Mouse (Mus musculus): ENCODE data around the gene Mcu.

The Mcu gene

DNA sequence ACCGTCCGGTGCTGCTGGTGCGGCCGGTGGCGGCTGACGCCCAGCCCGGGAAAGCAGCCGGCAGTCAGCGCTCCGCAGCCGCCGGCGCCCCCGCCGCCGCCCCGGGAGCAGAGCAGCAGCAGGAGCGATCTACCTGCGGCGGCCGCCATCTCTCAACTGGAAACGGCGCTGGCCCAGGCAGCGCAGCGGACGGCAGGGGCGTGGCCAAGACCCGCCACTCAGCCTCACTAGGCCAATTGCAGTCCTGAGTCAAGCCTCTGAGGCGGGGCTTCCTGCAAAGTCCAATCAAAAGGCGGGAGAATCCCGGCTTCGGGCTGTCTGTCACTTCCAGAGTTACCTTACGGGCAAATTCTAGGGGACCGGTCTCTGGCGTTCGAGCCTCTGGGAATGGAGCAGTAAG lies at the start of gene Mcu:
Gene Mcu, minus strand, starts transcription at position 171 of the 400 bp plus-strand sequence.
- CTCF ChIA-PET = interaction anchor here in 1 of 4 experiments (0.6 kb wide), 1 partner anchor 115 kb away, joined by 3 read pairs; no protein-coding TSS in a partner anchor
- POLR2A ChIA-PET = interaction anchor here in 2 of 4 experiments (0.6 to 2.0 kb wide), 12 partner anchors 9 to 198 kb away, joined by 3 to 5 read pairs (median 3); no protein-coding TSS in a partner anchor

DNA sequence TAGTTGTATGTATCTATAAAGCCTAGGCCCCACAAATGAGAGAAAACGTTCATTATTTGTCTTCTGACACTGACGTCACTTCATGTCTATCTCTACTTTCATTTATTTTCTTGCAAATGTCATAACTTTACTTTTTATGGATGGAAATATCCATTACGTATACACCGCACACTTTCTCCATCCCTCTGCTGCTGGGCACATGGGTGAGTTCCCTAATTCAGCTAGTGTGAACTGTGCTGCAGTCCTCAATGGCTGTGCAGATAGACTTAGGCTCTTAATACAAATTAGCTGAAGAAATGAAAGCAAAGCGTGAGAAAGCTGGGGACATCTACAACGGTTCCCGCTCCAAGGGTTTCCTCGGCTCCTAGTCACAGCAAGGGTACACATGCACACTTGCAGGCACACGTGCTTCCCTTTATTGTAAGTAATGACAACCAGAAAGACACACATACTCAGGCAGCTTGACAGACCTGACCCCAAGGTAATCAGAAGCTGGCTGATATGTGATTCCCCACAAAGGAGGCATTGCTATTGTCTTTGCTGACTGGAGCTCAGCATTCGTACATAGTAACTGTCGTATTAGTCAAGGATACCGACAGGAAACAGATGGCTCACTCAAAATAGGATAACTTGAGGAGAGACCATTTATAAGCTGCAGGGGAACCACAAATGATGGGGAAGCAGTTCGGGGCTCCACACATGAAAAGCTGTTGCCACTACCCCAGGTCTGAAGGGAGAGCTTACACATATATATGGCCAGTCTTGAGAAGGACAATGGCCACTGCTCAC lies 49.2 kb upstream of the Mcu start:
- CTCF ChIA-PET = interaction anchor here in 1 of 4 experiments (1.1 kb wide), 1 partner anchor 199 kb away, joined by 3 read pairs; no protein-coding TSS in a partner anchor
- POLR2A ChIA-PET = no interaction called here

DNA sequence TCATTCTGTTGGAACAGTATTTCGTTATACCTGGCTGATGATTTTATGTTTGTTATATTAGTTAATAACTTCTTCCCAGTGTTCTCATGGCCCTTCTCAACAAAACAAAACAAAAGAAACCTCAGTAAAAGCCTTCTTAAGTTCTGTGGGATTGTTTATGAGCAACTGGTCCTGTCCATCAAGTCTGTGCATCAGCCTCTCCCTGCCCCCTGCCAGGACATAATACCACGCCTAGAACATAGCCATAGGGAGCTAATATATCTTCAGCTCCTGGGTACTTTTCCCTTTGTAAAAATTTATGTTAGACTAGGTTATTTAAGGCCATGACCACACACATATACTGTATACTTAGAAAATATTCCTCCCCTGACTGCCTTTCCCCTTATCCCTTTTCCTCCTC lies 48.3 kb upstream of the Mcu start:
- POLR2A ChIA-PET = no interaction called here
- CTCF ChIA-PET = no interaction called here

DNA sequence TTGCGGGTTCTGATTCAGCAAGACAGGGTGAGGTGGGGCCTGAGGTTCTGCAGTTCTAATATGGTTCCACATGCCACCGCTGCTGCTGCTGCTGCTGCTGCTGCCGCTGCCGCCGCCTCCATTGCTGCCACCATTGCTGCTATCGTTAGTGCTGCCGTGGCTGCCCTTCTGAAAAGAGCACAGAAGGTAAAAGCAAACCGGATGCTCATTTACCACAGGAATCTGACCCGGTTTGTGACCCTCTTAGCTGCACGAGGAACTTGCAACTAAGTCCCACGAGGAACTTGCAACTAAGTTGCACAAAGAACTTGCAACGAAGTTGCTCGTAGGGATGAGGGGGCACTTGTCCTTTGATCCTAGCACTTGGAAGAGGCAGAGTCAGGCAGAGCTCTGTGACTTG lies 40.3 kb upstream of the Mcu start:
- ChIA-PET POLR2A (interaction anchor here in 1 of 4 experiments (0.7 to 0.9 kb wide), 2 partner anchors 15 to 246 kb away, joined by 3 to 9 read pairs; no protein-coding TSS in a partner anchor), CTCF (no interaction called here)

DNA sequence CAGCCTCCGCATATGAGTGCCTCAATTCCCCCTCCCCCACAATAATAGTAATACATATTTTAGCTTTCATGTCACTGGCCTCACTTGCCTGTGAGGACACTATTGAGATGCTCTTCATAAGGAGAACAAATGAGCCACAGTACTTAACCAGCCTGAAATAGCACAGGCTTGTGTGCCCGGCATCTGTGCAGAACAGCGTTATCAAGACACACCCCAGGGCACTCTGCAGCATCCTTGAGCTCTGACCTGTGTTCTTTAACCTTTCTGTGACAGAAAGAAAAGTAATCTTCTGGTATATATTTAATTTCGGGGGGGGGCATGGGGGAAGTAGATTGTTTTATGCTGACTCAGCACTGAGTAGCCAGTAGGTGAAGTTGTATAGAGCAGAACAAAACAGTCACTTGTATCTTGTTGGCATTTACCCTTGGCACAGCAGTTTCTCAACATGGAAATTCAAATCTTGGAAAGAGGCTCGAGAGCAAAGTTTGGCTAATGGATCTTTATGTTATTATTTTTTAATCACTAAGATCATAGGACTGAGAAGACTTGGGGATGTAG lies 30.4 kb upstream of the Mcu start:
- ChIA-PET POLR2A (interaction anchor here in 1 of 4 experiments (0.6 to 1.2 kb wide), 2 partner anchors 18 to 172 kb away, joined by 3 to 6 read pairs; no protein-coding TSS in a partner anchor), CTCF (interaction anchor here in 2 of 4 experiments (0.6 to 0.9 kb wide), 2 partner anchors 14 to 882 kb away, joined by 6 to 7 read pairs; no protein-coding TSS in a partner anchor)

DNA sequence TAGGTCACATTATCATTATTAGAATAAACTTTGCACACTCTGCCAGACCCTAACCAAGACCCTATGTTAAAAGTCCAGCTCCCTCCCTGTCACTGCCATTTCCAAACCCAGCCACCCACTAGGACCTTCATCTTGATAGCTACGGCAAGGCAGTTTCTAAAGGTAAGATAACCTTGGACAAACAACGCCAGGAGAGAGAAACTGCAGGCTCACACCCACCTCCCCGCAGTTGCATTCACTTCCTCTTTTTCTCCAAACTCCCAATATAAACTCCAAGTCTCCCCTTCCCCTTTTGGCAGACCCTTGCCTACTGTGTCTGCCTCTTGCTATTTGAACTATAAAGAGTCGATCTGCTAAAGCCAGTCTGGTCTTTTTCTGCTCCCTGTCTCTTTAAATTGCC lies 28.7 kb upstream of the Mcu start:
- ChIA-PET POLR2A (interaction anchor here in 1 of 4 experiments (0.7 kb wide), 1 partner anchor 37 kb away, joined by 5 read pairs; no protein-coding TSS in a partner anchor), CTCF (no interaction called here)

DNA sequence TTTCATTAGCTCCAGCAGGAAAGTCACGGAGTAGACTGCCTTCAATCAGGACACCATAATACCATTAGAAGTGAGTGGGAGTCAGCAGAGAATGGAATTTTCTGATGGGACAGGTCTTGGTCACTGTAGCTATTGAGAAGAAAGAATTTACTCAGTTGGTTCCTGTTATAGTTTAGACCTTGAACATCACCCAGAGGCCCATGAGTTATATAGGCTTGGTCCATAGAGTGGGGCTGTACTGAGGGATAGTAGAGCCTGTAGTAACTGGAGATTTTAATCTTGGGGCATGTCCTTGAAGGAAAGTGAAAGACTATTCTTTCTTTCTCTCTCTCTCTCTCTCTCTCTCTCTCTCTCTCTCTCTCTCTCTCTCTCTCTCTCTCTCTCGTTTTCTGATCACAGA lies 28.2 kb upstream of the Mcu start:
- ChIA-PET POLR2A (interaction anchor here in 1 of 4 experiments (0.7 kb wide), 1 partner anchor 37 kb away, joined by 5 read pairs; no protein-coding TSS in a partner anchor), CTCF (no interaction called here)

DNA sequence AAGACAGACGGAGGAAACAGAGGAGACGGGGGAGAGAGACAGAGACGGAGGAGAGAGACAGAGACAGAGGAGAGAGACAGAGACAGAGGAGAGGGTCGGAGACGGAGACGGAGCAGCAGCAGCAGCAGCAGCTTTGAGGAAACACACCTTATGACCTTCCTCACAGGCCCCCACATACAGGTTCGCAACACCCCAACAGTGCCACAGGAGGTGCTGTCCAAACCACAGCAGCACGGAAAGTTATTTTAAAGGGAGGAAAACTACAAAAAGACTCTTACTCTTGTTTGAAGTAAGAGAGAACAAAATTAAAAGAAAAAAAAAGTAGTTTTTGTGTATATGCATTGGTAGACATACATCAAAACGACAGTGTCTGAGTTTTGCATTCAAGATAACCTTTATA lies 27.2 kb upstream of the Mcu start:
- ChIA-PET CTCF (no interaction called here), POLR2A (no interaction called here)

DNA sequence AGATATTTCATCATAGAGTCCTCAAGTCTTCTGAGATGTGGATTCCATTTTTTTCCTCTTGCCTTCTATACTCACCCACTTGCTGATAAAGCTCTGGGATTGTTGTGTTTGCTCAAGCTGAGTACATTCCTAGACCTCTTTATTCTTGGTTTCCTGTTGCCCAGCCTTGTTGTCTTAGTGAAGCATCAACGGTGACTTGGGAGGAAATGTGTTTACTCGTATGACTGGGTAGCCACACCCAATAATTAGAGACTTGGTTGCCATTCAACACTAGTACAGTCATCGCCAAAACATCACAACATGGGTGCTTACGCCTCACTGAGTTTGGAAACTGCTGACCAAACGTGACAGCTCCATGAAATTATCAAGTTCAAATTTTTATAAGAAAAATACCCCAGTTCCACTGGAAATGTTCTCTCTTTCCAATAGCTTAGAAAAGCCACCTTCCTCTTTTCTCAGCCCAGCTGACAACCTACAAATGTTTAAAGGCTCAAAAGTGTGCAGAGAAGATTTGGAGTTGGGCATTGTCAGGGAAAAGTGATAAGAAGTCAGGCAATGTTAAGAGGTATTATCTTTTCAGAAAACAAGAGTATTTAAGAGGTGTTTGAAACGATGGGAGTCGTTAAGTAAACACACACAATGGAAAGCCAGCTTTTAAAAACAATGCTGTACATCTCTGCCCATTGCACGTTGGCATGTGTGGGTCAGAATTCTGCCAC lies 26.3 kb upstream of the Mcu start:
- POLR2A ChIA-PET = interaction anchor here in 1 of 4 experiments (0.7 kb wide), 1 partner anchor 13 kb away, joined by 3 read pairs; no protein-coding TSS in a partner anchor

DNA sequence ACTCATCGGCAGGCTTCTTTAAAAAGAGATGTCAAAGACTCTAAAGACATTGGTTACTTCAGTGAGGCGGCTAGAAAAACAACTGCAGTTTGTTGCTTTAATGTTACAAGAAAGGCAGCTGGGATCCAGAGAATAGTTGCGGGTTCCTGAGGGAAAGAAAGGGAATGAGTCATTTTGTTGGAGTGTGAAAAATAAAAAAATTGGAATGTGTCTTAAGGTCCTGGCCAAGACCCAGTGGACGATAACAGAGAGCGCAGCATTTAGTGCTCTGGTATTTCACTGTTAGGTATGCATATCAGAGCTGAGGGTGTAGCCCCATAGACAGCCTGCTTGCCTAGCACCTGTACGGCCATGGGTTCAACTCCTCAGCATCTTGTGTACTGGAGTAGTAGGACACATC lies 22.1 kb upstream of the Mcu start:
- POLR2A ChIA-PET = interaction anchor here in 1 of 4 experiments (0.6 to 1.9 kb wide), 2 partner anchors 10 to 305 kb away, joined by 3 to 6 read pairs; no protein-coding TSS in a partner anchor
- CTCF ChIA-PET = interaction anchor here in 1 of 4 experiments (0.7 kb wide), 1 partner anchor 23 kb away, joined by 21 read pairs; no protein-coding TSS in a partner anchor

More for the DNA sequence above, 26.3 kb upstream of the Mcu start:
- CTCF ChIA-PET = interaction anchor here in 1 of 4 experiments (0.6 kb wide), 1 partner anchor 94 kb away, joined by 4 read pairs; no protein-coding TSS in a partner anchor

DNA sequence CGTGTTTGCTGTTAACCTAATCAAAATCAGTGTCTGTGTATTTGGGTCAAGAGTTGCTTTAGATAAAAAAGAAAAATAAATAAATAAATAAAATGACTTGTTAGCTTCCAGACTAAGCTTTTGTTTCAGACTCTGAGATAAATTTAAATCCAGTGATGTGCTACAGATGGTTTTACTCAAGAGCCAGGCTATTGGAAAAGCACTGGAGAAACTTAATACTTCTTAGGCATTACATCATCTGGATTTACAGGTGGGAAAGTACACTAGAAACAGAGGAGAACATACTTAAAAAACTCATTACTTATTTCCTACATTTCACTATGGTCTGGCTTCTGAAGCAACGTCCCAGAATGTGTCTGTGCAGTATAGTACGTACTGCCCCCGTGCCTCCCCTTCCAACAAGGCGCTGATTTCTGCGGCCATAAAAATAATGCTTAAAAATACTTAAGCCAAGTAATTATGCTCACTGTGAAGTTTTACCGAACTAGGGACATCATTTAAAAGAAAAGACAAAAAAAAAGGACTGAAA lies 21.2 kb upstream of the Mcu start:
- POLR2A ChIA-PET = interaction anchor here in 2 of 4 experiments (0.7 to 1.9 kb wide), 2 partner anchors 9 to 21 kb away, joined by 3 to 6 read pairs; no protein-coding TSS in a partner anchor
- CTCF ChIA-PET = no interaction called here

DNA sequence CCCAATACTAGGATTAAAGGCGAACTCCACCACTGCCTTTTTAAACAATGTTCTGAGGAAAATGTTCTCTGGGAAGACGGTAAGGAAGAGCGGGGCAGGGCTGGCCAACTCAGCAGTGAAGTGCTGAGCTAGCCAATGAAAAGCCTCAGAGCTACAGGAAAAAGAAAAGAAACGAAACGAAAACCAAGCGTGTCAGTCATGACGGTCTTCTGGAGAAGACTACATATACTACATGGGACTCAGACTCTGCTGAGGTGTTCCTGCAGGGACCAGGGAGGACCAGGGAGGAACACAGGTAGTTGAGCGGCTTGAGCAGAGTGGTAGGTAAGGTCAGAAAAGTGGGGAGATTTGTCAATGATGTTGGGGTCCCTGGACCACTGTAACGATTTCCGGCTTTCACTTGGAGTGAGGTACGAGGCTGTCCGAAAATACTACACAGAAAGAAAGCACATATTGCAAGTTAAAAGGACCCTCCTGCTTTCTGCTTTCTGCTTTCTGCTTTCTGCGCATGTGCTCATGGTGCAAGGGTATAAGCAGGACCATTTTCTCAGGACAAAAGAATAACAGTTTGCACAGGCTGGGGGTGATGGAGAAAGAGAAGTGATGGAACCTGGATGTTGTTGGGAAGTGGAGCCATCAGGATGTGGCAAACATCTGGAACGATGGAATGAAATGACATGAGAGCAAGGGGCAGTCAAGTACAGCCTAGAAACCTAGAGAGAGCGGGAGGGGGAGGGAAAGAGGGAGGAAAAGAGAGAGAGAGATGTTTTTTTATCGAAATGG lies 20.4 kb upstream of the Mcu start:
- POLR2A ChIA-PET = interaction anchor here in 1 of 4 experiments (1.9 kb wide), 1 partner anchor 9 kb away, joined by 6 read pairs; no protein-coding TSS in a partner anchor
- CTCF ChIA-PET = no interaction called here

DNA sequence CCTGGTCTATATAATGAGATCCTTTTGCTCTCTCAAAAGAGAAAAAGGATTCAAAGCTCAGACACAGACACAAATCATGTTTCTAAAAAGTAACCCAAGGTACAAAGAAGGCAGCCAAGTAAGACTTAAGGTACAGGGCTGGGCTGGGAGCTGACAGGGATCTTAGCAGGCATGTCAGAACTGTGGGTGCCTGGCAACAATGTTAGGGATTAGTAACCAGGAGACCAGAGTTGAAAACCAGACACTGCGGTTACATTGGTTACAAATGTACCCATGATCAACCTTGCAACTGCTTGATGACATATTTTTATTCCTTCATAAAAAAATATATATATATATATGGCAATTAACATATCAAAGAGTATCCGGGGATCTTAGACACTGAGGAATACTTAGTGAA lies 19.6 kb upstream of the Mcu start:
- ChIA-PET CTCF (no interaction called here), POLR2A (no interaction called here)

DNA sequence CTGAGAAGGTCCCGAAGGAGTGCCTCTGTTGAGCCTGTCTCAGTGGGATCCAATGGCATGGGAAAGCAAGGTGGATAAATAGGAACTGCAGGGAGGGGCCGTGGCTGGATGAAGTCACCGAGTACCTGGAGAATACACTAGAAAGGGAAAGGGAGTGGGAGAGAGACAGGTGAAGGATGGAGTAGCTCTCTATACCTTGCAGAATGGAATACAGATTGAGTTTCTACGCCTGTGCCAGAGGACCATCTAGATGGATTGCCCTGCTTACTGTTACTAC lies 13.0 kb upstream of the Mcu start:
- ChIA-PET CTCF (interaction anchor here in 1 of 4 experiments (0.9 to 1.1 kb wide), 2 partner anchors 11 to 314 kb away, joined by 3 read pairs; no protein-coding TSS in a partner anchor), POLR2A (interaction anchor here in 3 of 4 experiments (0.5 to 1.8 kb wide), 6 partner anchors 11 to 278 kb away, joined by 3 to 5 read pairs (median 3); partner anchors contain the start of gene Mcu (in 1 of the 3))

DNA sequence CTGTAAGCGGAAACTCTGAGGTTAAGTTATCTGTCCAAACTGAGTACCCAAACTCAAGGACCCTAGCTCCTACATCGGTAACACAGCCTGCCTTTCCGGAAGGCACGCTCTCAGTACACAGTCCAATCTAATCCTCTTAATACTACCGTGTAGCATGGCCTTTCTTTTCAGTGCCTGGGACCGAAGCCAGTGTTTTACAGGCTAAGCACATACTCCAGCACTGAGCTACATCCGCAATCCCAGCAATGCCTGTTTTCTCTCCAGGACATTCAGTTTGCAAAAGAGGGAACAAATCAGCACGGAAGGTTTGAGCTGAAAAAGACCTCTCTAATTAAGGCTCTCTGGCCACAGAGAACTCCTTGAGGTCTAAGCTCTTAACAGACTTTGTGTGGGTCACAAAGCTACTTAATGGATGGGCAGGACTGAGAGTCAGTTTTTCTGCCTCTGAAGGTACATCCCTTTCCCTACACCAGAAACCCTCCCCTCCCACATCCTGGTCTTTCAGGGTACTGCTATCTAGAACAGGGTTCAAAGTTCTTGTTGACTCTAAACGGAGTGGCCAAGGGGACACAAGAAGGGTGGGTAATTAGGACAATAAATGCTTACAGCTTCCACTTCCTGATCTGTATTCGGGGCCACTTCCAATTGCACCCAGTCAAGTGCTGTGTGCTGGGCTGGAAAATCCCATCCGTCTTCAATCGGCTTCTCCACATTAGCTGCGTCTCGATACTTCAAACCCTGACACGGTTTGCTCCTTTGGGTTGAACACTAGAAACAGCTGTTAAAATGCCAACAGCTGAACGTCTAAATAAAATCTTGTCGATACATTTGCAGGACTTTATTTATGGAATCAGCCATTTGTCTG lies 12.4 kb upstream of the Mcu start:
- POLR2A ChIA-PET = interaction anchor here in 3 of 4 experiments (0.6 to 1.8 kb wide), 9 partner anchors 9 to 279 kb away, joined by 3 to 6 read pairs (median 4); partner anchors contain the start of gene Mcu (in 2 of the 3)

DNA sequence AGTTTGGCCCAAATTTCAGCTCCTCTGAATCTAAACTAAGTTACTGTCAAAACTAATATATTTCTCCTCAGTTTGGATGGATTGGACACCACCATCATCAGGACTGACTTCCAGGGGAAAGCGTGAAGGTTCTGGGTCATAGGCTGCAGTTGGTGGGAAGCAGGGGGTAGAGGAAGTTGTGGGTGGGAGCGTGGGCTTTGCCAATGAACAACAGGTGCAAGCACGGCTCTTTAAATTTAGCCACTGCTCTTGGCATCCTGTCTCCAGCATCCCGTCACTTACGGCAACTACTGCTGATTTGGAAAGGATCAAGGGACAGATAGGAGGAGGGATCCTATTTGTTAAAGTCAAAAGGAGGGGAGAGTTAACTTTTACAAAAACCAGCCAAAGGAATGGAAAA lies 7.0 kb upstream of the Mcu start:
- POLR2A ChIA-PET = interaction anchor here in 1 of 4 experiments (1.1 kb wide), 1 partner anchor 10 kb away, joined by 4 read pairs; no protein-coding TSS in a partner anchor
- CTCF ChIA-PET = interaction anchor here in 1 of 4 experiments (0.7 kb wide), 1 partner anchor 403 kb away, joined by 5 read pairs; no protein-coding TSS in a partner anchor

More for the DNA sequence above, 12.4 kb upstream of the Mcu start:
- CTCF ChIA-PET = interaction anchor here in 1 of 4 experiments (0.9 to 1.1 kb wide), 2 partner anchors 12 to 314 kb away, joined by 3 read pairs; no protein-coding TSS in a partner anchor

DNA sequence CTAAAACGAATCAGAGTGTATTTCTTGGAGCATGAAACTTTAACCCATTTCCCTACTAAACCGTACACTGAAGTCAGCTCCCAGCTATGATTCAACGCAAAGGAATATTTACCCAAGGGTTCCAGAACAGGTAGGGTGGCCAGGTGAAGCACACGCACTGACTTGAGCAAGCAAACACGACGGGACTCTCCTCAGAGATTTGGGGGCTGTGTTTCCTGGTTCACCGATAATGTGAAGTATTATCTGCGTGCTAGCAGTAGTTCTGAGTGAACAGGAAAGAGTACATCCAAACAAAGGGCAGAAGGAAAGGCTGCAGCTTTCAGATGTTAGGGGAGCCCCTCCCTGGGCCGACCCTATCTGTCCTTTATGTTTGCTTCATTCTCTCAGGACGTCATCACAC lies 4.9 kb upstream of the Mcu start:
- ChIA-PET POLR2A (no interaction called here), CTCF (no interaction called here)

All from embryonic stem cell, embryonic (primary cell).